Mouse (Mus musculus): ENCODE data around the gene Smim20.

Smim20 gene

GRCm38 (mm10) chr5:53304936-53305335, 38.1 kb downstream of the Smim20 start:
- DNase-seq (ENCODE audit: low read depth, low spot score): no peak

GRCm38 (mm10) chr5:53306864-53307263, 40.0 kb downstream of the Smim20 start:
- DNase-seq (ENCODE audit: low read depth, low spot score): no peak

GRCm38 (mm10) chr5:53307437-53307836, 40.6 kb downstream of the Smim20 start:
- DNase-seq (ENCODE audit: low read depth, low spot score): no peak

- no peak for DNase-seq (ENCODE audit: low read depth, low spot score)
Measured at GRCm38 (mm10) chr5:53314404-53315167, 47.7 kb downstream of the Smim20 start.

GRCm38 (mm10) chr5:53315829-53316228, 48.9 kb downstream of the Smim20 start:
- DNase-seq (ENCODE audit: low read depth, low spot score): peak; percentile 56

- no peak for DNase-seq (ENCODE audit: low read depth, low spot score)
Measured at GRCm38 (mm10) chr5:53317396-53317795, 50.5 kb downstream of the Smim20 start.

- DNase-seq (ENCODE audit: low read depth, low spot score): no peak
Measured at GRCm38 (mm10) chr5:53317885-53318466, 51.1 kb downstream of the Smim20 start.

GRCm38 (mm10) chr5:53320331-53320730, 53.4 kb downstream of the Smim20 start:
- no peak for DNase-seq (ENCODE audit: low read depth, low spot score)

GRCm38 (mm10) chr5:53321901-53322300, 55.0 kb downstream of the Smim20 start:
- no peak for DNase-seq (ENCODE audit: low read depth, low spot score)

- peak; percentile 58 for DNase-seq (ENCODE audit: low read depth, low spot score)
Measured at GRCm38 (mm10) chr5:53322471-53322870, 55.6 kb downstream of the Smim20 start.

- no peak for DNase-seq (ENCODE audit: low read depth, low spot score)
Measured at GRCm38 (mm10) chr5:53323121-53323520, 56.2 kb downstream of the Smim20 start.

GRCm38 (mm10) chr5:53324256-53324655, 57.4 kb downstream of the Smim20 start:
- DNase-seq (ENCODE audit: low read depth, low spot score): no peak

- no peak for DNase-seq (ENCODE audit: low read depth, low spot score)
Measured at GRCm38 (mm10) chr5:53324791-53325190, 57.9 kb downstream of the Smim20 start.

GRCm38 (mm10) chr5:53326023-53326422, 59.1 kb downstream of the Smim20 start:
- DNase-seq (ENCODE audit: low read depth, low spot score): peak; percentile 82

- DNase-seq (ENCODE audit: low read depth, low spot score): no peak
Measured at GRCm38 (mm10) chr5:53326491-53326890, 59.6 kb downstream of the Smim20 start.

All from R1 (cell line).